Mouse (Mus musculus): ENCODE measurements around the gene Cuta. TPM values are rescaled to one million over a fixed set of nuclear protein-coding genes. Genes with fewer than 3 reads are reported as not detected.

Cuta gene
- polyA plus RNA-seq, 1 experiment from 2014 or later: 246 TPM

GRCm38 (mm10) chr17:26893492-26893891 lies 45.9 kb downstream of the Cuta start:
- H3K27me3 ChIP-seq (replicated peaks): no peaks in the 10 kb centered on the region
- H3K4me2 ChIP-seq (replicated peaks): no peak overlapping the region
- H3K4me1 ChIP-seq (replicated peaks): 0 out of 2 replicates have a peak, but pooled peaks cover 6% of the 10 kb centered on the region
- 70% methylated on average over 6 of the region's 6 CpGs for WGBS
- no peaks in the 10 kb centered on the region for H3K36me3 ChIP-seq
- ATAC-seq: no peak
- no peak overlapping the region for H3K27ac ChIP-seq
- no peak overlapping the region for H3K4me3 ChIP-seq (replicated peaks)
- no peak overlapping the region for H3K9ac ChIP-seq
- no peaks in the 10 kb centered on the region for H3K9me3 ChIP-seq

DNA sequence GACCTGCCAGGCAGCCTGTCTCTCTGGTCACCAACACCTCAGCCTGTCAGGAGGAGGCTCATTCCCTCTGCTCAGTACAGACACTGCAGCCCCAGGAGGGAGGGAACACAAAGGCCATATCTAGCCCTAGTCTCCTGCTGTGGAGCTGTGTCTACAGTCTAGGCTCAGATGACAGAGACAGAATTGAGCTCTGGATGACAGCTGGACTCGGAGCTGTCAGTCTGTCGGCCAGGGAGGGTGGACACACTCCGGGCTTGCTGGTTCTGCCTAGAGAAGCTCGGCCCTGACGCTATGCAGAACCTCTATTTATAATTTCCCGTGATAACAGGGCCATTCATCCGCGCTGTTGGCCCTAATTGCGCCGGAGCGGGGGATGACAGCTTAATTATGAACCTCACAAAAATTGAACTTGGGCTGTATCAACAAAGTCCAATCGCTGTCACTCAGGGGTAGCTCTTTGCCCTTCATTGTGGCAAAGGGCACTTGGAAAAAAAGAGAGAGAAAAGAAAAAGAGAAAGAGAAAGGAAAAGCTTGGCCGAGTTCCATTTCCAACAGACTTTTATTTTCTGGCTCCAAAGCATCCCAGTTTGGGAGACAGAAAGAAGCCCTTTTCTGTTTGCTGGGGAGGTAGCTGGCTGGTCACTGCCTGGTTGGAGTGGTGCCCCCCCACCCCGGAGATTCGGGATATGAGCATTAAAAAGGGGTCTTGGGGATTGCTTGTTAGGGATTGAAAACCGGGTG lies 46.6 kb downstream of the Cuta start:
- Histone ChIP-seq H3K4me1 (replicated peaks) (0 out of 2 replicates have a peak, but pooled peaks cover 6% of the 10 kb centered on the region), H3K4me3 (replicated peaks) (no peak overlapping the region), H3K4me2 (replicated peaks) (0 out of 2 replicates have a peak overlapping the region, but pooled peaks have one; percentile 9), H3K27ac (no peak overlapping the region), H3K9ac (no peak overlapping the region; the same call in 1 of the 2 replicates), H3K9me3 (no peaks in the 10 kb centered on the region), H3K36me3 (no peaks in the 10 kb centered on the region), H3K27me3 (replicated peaks) (no peaks in the 10 kb centered on the region)
- ATAC-seq: no peak
- 38% methylated on average over 16 of the region's 16 CpGs for WGBS

- Histone ChIP-seq H3K4me3 (replicated peaks) (no peak overlapping the region), H3K4me2 (replicated peaks) (no peak overlapping the region), H3K27ac (no peak overlapping the region), H3K27me3 (replicated peaks) (no peaks in the 10 kb centered on the region; the same call in 1 of the 2 replicates), H3K9ac (no peak overlapping the region), H3K4me1 (replicated peaks) (peaks cover 19% of the 10 kb centered on the region), H3K36me3 (no peaks in the 10 kb centered on the region), H3K9me3 (no peaks in the 10 kb centered on the region)
- WGBS: 26% methylated on average over 3 of the region's 3 CpGs
- ATAC-seq: no peak
These were observed 51.4 kb downstream of the Cuta start for GRCm38 (mm10) chr17:26887926-26888325.

DNA sequence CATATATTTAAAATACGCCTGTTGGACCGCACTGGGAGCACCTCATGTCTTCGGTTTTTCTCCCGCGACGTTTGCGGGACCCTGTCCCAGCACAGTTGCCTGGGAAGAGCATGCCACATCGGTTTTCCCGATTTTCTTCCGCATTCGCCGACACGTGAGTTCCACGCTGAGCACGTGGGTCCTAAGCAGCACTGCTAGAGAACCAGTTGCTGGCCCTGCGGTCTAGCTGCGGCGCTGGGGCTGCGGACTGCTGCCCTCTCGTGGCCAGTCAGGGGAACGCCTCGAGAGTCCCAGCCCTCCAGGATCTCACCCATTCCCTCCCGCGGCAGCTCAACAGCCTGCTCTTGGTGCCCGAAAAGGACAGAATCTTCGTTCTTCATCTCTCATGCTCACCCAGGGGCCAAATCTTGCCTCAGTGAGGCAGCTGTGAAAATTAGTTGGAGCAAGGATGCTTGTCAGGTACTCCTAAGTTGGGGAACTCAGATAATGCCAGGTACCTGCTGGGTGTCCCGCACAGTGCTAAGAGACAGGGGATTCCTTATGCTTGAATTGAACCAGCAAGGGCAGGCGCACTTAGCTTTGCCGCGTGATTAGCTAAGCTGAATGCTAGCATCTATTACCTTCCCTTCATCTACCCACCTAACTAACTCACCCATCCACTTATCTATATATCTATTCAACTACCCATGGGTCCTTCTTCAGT lies 53.2 kb downstream of the Cuta start:
- H3K4me3 ChIP-seq (replicated peaks): peak overlapping the region; percentile 38
- H3K36me3 ChIP-seq: no peaks in the 10 kb centered on the region
- no peak overlapping the region for H3K9ac ChIP-seq
- ATAC-seq: peak; percentile 85
- WGBS: 9% methylated on average over 30 of the region's 30 CpGs
- peak overlapping the region; percentile 68 for H3K4me2 ChIP-seq (replicated peaks)
- H3K27me3 ChIP-seq (replicated peaks): no peaks in the 10 kb centered on the region; the same call in 1 of the 2 replicates
- no peaks in the 10 kb centered on the region for H3K9me3 ChIP-seq
- peaks cover 16% of the 10 kb centered on the region for H3K4me1 ChIP-seq (replicated peaks)
- H3K27ac ChIP-seq: no peak overlapping the region

DNA sequence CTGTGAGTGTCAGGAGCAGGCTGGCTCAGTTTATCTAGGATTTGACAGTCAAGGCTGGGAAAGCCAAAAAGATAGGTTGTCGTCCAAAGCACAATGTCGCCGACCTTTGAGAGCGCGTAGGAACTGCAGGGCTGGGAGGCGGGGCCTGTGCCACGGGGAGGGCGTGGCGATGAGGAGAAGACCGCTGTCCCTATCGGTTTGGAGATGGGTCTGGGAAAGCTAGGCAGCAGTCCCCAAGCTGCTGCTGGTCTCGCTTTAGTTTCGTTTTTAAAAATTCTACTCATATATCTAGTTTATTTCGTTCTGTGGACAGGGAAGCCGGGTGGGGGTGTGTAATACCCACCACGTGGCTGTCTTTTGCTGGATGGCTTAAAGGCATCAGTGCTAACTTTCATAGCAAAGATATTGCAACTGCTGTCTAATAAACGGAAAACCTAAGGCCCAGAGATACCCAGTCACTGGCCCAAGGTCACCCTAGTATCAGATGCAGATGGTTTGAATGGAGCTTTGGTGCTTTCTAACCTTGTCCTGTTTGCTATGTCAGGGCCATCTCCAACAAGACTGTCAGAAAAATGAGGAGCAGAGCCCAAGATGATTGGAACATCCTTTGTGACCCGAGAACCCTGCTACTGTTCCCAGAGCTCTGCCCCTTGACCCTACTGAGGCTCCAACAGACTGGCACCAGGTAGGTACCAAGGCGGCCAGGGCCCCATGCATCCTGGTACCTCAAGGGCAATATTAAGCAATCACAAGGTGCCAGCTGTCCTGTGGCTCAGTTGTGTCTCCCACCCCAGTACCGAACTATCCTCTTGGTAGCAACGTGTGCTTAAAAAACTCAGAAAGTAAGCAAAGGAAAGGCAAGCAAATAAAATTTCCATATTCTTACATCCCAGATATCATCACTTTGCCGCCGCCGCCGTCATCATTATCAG lies 54.1 kb downstream of the Cuta start:
- no peak overlapping the region for H3K27ac ChIP-seq
- peak overlapping the region; percentile 38 for H3K4me3 ChIP-seq (replicated peaks)
- no peaks in the 10 kb centered on the region for H3K9me3 ChIP-seq
- H3K27me3 ChIP-seq (replicated peaks): no peaks in the 10 kb centered on the region; the same call in 1 of the 2 replicates
- peak overlapping the region; percentile 68 for H3K4me2 ChIP-seq (replicated peaks)
- peak; percentile 85 for ATAC-seq
- no peaks in the 10 kb centered on the region for H3K36me3 ChIP-seq
- peak overlapping the region; percentile 38; the same call in 1 of the 2 replicates for H3K9ac ChIP-seq
- H3K4me1 ChIP-seq (replicated peaks): peaks cover 16% of the 10 kb centered on the region
- WGBS: 18% methylated on average over 25 of the region's 25 CpGs

Other genes with a start within 250 kb of the Cuta start
- gene Crebrf, start 223.9 kb downstream of the Cuta start, polyA plus RNA-seq (2015; fragmentation: Nextera tagmentation; extraction: Ambion mirVana): 8.3 and 8.8 TPM in 2 replicates
- 48.7 and 50.1 TPM in 2 replicates for gene Bnip1, start 158.5 kb downstream of the Cuta start, polyA plus RNA-seq (2015; fragmentation: Nextera tagmentation; extraction: Ambion mirVana)
- 0.14 TPM in 1 of 2 replicates, not detected in the other for gene Nkx2-5, start 94.6 kb downstream of the Cuta start, polyA plus RNA-seq (2015; fragmentation: Nextera tagmentation; extraction: Ambion mirVana)
- gene Kifc5b, start 22.5 kb downstream of the Cuta start, polyA plus RNA-seq (2015; fragmentation: Nextera tagmentation; extraction: Ambion mirVana): 5.1 and 6.5 TPM in 2 replicates
- 6.6 and 6.9 TPM in 2 replicates for gene Phf1, start 6.5 kb downstream of the Cuta start, polyA plus RNA-seq (2015; fragmentation: Nextera tagmentation; extraction: Ambion mirVana)
- gene Syngap1, start 1.7 kb upstream of the Cuta start, polyA plus RNA-seq (2015; fragmentation: Nextera tagmentation; extraction: Ambion mirVana): 1.2 and 1.6 TPM in 2 replicates
- 14.0 and 14.2 TPM in 2 replicates for gene Zbtb9, start 33.6 kb upstream of the Cuta start, polyA plus RNA-seq (2015; fragmentation: Nextera tagmentation; extraction: Ambion mirVana)
- 7.3 and 8.1 TPM in 2 replicates for gene Bak1, start 89.4 kb upstream of the Cuta start, polyA plus RNA-seq (2015; fragmentation: Nextera tagmentation; extraction: Ambion mirVana)
- gene Itpr3, start 117.7 kb upstream of the Cuta start, polyA plus RNA-seq (2015; fragmentation: Nextera tagmentation; extraction: Ambion mirVana): 13.0 and 14.5 TPM in 2 replicates
- gene Uqcc2, start 194.3 kb upstream of the Cuta start, polyA plus RNA-seq (2015; fragmentation: Nextera tagmentation; extraction: Ambion mirVana): 266 and 272 TPM in 2 replicates
- 0.06 and 0.14 TPM in 2 replicates for gene Ip6k3, start 228.2 kb upstream of the Cuta start, polyA plus RNA-seq (2015; fragmentation: Nextera tagmentation; extraction: Ambion mirVana)

Data from intestine, embryonic 15.5 days (tissue).